Mouse (Mus musculus) liver, adult 2 months (tissue): ENCODE data around the gene Vangl1.

Experiments used
- CTCF ChIP-seq: fragments of 200-500 bp; IDR thresholded peaks from 2 replicates; pipeline ENCODE4 v1.5.1; 2011; ENCODE audit warnings: low read depth, low read length, control low read depth
- POLR2A ChIP-seq: fragments of 200-500 bp; IDR thresholded peaks from 2 replicates; pipeline ENCODE4 v1.6.1; 2011; ENCODE audit warnings: low read length, control low read depth; ENCODE audit not compliant: insufficient read depth; ENCODE audit errors: extremely low read depth

GRCm38 (mm10) chr3:102145645-102146386, 58.7 kb downstream of the Vangl1 start:
- TF ChIP-seq POLR2A (no peak), CTCF (no peak)
